Mouse (Mus musculus) cerebellum, adult 2 months (tissue): ENCODE data around the gene Zfp952.

ENCODE experiments used
- CTCF ChIP-seq: fragments of 200-500 bp; IDR thresholded peaks from 2 replicates; pipeline ENCODE4 v1.5.1; 2011; ENCODE audit warnings: low read depth, mild to moderate bottlenecking, control low read depth, low read length, moderate library complexity, borderline replicate concordance; ENCODE audit not compliant: insufficient read depth
- POLR2A ChIP-seq: fragments of 200-500 bp; IDR thresholded peaks from 2 replicates; pipeline ENCODE4 v1.6.1; 2011; ENCODE audit warnings: low read length, control low read depth, borderline replicate concordance; ENCODE audit not compliant: insufficient read depth

- TF ChIP-seq POLR2A = peak; percentile 64; the same call in 1 of the 2 replicates
- TF ChIP-seq CTCF = no peak
Measured at GRCm38 (mm10) chr17:32992699-32993474, at the start of gene Zfp952.
